Mouse (Mus musculus) stomach, postnatal 0 days (tissue): ENCODE data around the gene Gm10273.

Experiments used
- CTCF ChIP-seq: IDR thresholded peaks from 2 replicates; pipeline ENCODE4 v1.5.1; 2016; ENCODE audit warnings: antibody characterized with exemption, low read depth, mild to moderate bottlenecking, moderate library complexity
- EP300 ChIP-seq: optimal IDR thresholded peaks from 2 replicates; pipeline ENCODE3; 2016; ENCODE audit warnings: antibody characterized with exemption

GRCm38 (mm10) chr10:59369426-59369825 lies 26.0 kb upstream of the Gm10273 start:
- TF ChIP-seq EP300 (no peak), CTCF (no peak)
